Mouse (Mus musculus) limb, embryonic 11.5 days (tissue): ENCODE data around the gene As3mt. TPM values are rescaled to one million over a fixed set of nuclear protein-coding genes. Genes with fewer than 3 reads are reported as not detected.

Experiments used
- ATAC-seq: fragments of 200-750 bp; cut with Nextera tagmentation; 2 replicates; pipeline ENCODE4 v1.8.0; 2017; ENCODE audit warnings: low read depth; ENCODE audit not compliant: insufficient number of reproducible peaks, low FRiP score, low TSS enrichment
- DNase-seq: peaks from one replicate; pipeline ENCODE4 v3.0.0-alpha.2; 2015; ENCODE audit warnings: low spot score
- H3K27ac ChIP-seq: fragments of 300-500 bp; sonication (generic); replicated peaks from 2 replicates; pipeline ENCODE4 v1.5.1; 2014; ENCODE audit warnings: low read depth, mild to moderate bottlenecking, low read length
- H3K27me3 ChIP-seq: fragments of 300-500 bp; sonication (generic); 2 replicates; pipeline ENCODE4 v1.6.1; 2014; ENCODE audit warnings: mild to moderate bottlenecking, low read length, mixed read lengths; ENCODE audit not compliant: control insufficient read depth, insufficient read depth
- H3K36me3 ChIP-seq: fragments of 300-500 bp; sonication (generic); 2 replicates; pipeline ENCODE4 v1.6.1; 2014; ENCODE audit warnings: mild to moderate bottlenecking, low read length, moderate library complexity, mixed read lengths; ENCODE audit not compliant: control insufficient read depth, insufficient read depth
- H3K4me1 ChIP-seq: fragments of 300-500 bp; sonication (generic); 2 replicates; pipeline ENCODE4 v1.6.1; 2014; ENCODE audit warnings: low read length, mixed read lengths; ENCODE audit not compliant: control insufficient read depth, insufficient read depth
- H3K4me2 ChIP-seq: fragments of 300-500 bp; sonication (generic); 2 replicates; pipeline ENCODE4 v1.6.1; 2014; ENCODE audit warnings: low read depth, mild to moderate bottlenecking, moderate library complexity; ENCODE audit not compliant: severe bottlenecking
- H3K4me3 ChIP-seq: fragments of 300-500 bp; sonication (generic); 2 replicates; pipeline ENCODE4 v1.5.1; 2014; ENCODE audit warnings: low read depth, low read length
- H3K9ac ChIP-seq: fragments of 300-500 bp; sonication (generic); 2 replicates; pipeline ENCODE4 v1.6.1; 2014; ENCODE audit warnings: mild to moderate bottlenecking, low read length
- H3K9me3 ChIP-seq: fragments of 300-500 bp; sonication (generic); 2 replicates; pipeline ENCODE4 v1.6.1; 2016; ENCODE audit warnings: low read length; ENCODE audit not compliant: control insufficient read depth
- WGBS: fragments of 180-500 bp; shearing (Covaris S2); extraction: QIAGEN DNeasy Blood & Tissue Kit; methylation state at CpG from one replicate; pipeline ENCODE4 v1.1.7; 2014; 5-methylcytosine and 5-hydroxymethylcytosine counted together
- polyA plus RNA-seq: library from polyadenylated mRNA; unstranded; fragments of >200 nt; fragmentation: Nextera tagmentation; extraction: Ambion mirVana; gene quantifications from 2 replicates; pipeline ENCODE4 v1.2.1, GENCODE M21; 2014

Gene As3mt
- polyA plus RNA-seq, 1 experiment from 2014 or later: 37.3 TPM

- Histone ChIP-seq H3K9ac (peak within 1 kb of the TSS; percentile 68), H3K4me1 (peaks cover 5% of the 10 kb centered on the region; the same call in 1 of the 2 replicates), H3K4me3 (peak within 1 kb of the TSS; percentile 76), H3K4me2 (peak within 1 kb of the TSS; percentile 96), H3K36me3 (no peaks in the 10 kb centered on the region; the same call in 1 of the 2 replicates), H3K9me3 (no peaks in the 10 kb centered on the region), H3K27me3 (peaks cover 13% of the 10 kb centered on the region; the same call in 1 of the 2 replicates), H3K27ac (no peak within 1 kb of the TSS)
- peak; percentile 99 for DNase-seq
- ATAC-seq: peak; percentile 96
- WGBS: under 1% methylated on average over 59 of the region's 59 CpGs
Observed at GRCm38 (mm10) chr19:46761247-46761946, 54.1 kb downstream of the As3mt start, which contains the start of gene Cnnm2. Cnnm2 (plus strand) TSS chr19:46761596.

- Histone ChIP-seq H3K36me3 (no peaks in the 10 kb centered on the region; the same call in 1 of the 2 replicates), H3K4me2 (peak overlapping the region; percentile 77), H3K9me3 (no peaks in the 10 kb centered on the region), H3K9ac (peak overlapping the region; percentile 68), H3K27ac (no peak overlapping the region), H3K27me3 (peaks cover 13% of the 10 kb centered on the region; the same call in 1 of the 2 replicates), H3K4me3 (peak overlapping the region; percentile 76), H3K4me1 (peaks cover 5% of the 10 kb centered on the region; the same call in 1 of the 2 replicates)
- ATAC-seq: no peak
- no peak for DNase-seq
- WGBS: under 1% methylated on average over 36 of the region's 36 CpGs
Observed at GRCm38 (mm10) chr19:46761971-46762290, 54.7 kb downstream of the As3mt start.

- Histone ChIP-seq H3K4me2 (peak overlapping the region; percentile 77), H3K27ac (no peak overlapping the region), H3K27me3 (peaks cover 13% of the 10 kb centered on the region; the same call in 1 of the 2 replicates), H3K4me3 (peak overlapping the region; percentile 76), H3K9ac (peak overlapping the region; percentile 68), H3K4me1 (peaks cover 5% of the 10 kb centered on the region; the same call in 1 of the 2 replicates), H3K36me3 (no peaks in the 10 kb centered on the region; the same call in 1 of the 2 replicates), H3K9me3 (no peaks in the 10 kb centered on the region)
- peak; percentile 63 for DNase-seq
- no peak for ATAC-seq
- WGBS: 1% methylated on average over 50 of the region's 50 CpGs
Observed at GRCm38 (mm10) chr19:46762291-46762991, 55.2 kb downstream of the As3mt start.

- Histone ChIP-seq H3K36me3 (no peaks in the 10 kb centered on the region; the same call in 1 of the 2 replicates), H3K27ac (no peak overlapping the region), H3K4me2 (peak overlapping the region; percentile 77), H3K9me3 (no peaks in the 10 kb centered on the region), H3K27me3 (peaks cover 13% of the 10 kb centered on the region; the same call in 1 of the 2 replicates), H3K9ac (no peak overlapping the region), H3K4me3 (peak overlapping the region; percentile 76; the same call in 1 of the 2 replicates), H3K4me1 (peaks cover 5% of the 10 kb centered on the region; the same call in 1 of the 2 replicates)
- ATAC-seq (no peak), DNase-seq (peak; percentile 54)
- WGBS: 1% methylated on average over 19 of the region's 19 CpGs
Observed at GRCm38 (mm10) chr19:46762992-46763342, 55.7 kb downstream of the As3mt start.

GRCm38 (mm10) chr19:46763356-46763755 lies 56.1 kb downstream of the As3mt start:
- no peak overlapping the region for H3K4me3 ChIP-seq
- ATAC-seq: no peak
- 6% methylated on average over 7 of the region's 7 CpGs for WGBS
- peak overlapping the region; percentile 77; the same call in 1 of the 2 replicates for H3K4me2 ChIP-seq
- H3K9me3 ChIP-seq: no peaks in the 10 kb centered on the region
- H3K9ac ChIP-seq: no peak overlapping the region
- H3K27ac ChIP-seq: no peak overlapping the region
- peaks cover 5% of the 10 kb centered on the region; the same call in 1 of the 2 replicates for H3K4me1 ChIP-seq
- no peak for DNase-seq
- peaks cover 13% of the 10 kb centered on the region; the same call in 1 of the 2 replicates for H3K27me3 ChIP-seq
- no peaks in the 10 kb centered on the region; the same call in 1 of the 2 replicates for H3K36me3 ChIP-seq

GRCm38 (mm10) chr19:46763932-46764762 lies 56.9 kb downstream of the As3mt start:
- H3K27me3 ChIP-seq: peaks cover 13% of the 10 kb centered on the region; the same call in 1 of the 2 replicates
- H3K9ac ChIP-seq: no peak overlapping the region
- no peak overlapping the region for H3K4me2 ChIP-seq
- H3K9me3 ChIP-seq: no peaks in the 10 kb centered on the region
- H3K4me1 ChIP-seq: peaks cover 5% of the 10 kb centered on the region; the same call in 1 of the 2 replicates
- WGBS: 69% methylated on average over 12 of the region's 12 CpGs
- no peak for ATAC-seq
- no peak for DNase-seq
- no peak overlapping the region for H3K27ac ChIP-seq
- H3K36me3 ChIP-seq: no peaks in the 10 kb centered on the region; the same call in 1 of the 2 replicates
- H3K4me3 ChIP-seq: no peak overlapping the region

- H3K27ac ChIP-seq: no peak overlapping the region
- H3K36me3 ChIP-seq: no peaks in the 10 kb centered on the region; the same call in 1 of the 2 replicates
- 78% methylated on average over 9 of the region's 9 CpGs for WGBS
- peaks cover 13% of the 10 kb centered on the region; the same call in 1 of the 2 replicates for H3K27me3 ChIP-seq
- H3K9me3 ChIP-seq: no peaks in the 10 kb centered on the region
- H3K4me3 ChIP-seq: no peak overlapping the region
- H3K4me2 ChIP-seq: no peak overlapping the region
- H3K9ac ChIP-seq: no peak overlapping the region
- no peak for ATAC-seq
- no peak for DNase-seq
- H3K4me1 ChIP-seq: peaks cover 5% of the 10 kb centered on the region; the same call in 1 of the 2 replicates
Observed at GRCm38 (mm10) chr19:46764763-46765117, 57.5 kb downstream of the As3mt start.

GRCm38 (mm10) chr19:46766125-46766524 lies 58.9 kb downstream of the As3mt start:
- WGBS: 73% methylated on average over 5 of the region's 5 CpGs
- H3K4me1 ChIP-seq: peaks cover 9% of the 10 kb centered on the region
- no peaks in the 10 kb centered on the region for H3K9me3 ChIP-seq
- H3K27ac ChIP-seq: no peak overlapping the region
- H3K9ac ChIP-seq: no peak overlapping the region
- DNase-seq (no peak), ATAC-seq (no peak)
- H3K4me3 ChIP-seq: no peak overlapping the region
- peaks cover 13% of the 10 kb centered on the region; the same call in 1 of the 2 replicates for H3K27me3 ChIP-seq
- H3K4me2 ChIP-seq: no peak overlapping the region
- H3K36me3 ChIP-seq: no peaks in the 10 kb centered on the region; the same call in 1 of the 2 replicates
